7 mouse cellular contexts compared by ENCODE assay signal in genomic region chr4:140258968-140259367, GRCm38 (mm10). TPM values are rescaled to one million over a fixed set of nuclear protein-coding genes. Genes with fewer than 3 reads are reported as not detected.
DNase-seq lines count a peak whose midpoint lies in the region; ATAC-seq lines count a peak whose summit lies in the region.

No protein-coding gene starts in this region.

- H3K4me3 ChIP-seq in heart, embryonic 16.5 days (ENCODE audit: low read length): no peak overlapping the region
- H3K4me3 ChIP-seq in midbrain, embryonic 14.5 days (replicated peaks; ENCODE audit: low read depth, low read length): no peak overlapping the region

- H3K27ac ChIP-seq in heart, embryonic 16.5 days (ENCODE audit: low read length): no peak overlapping the region
- no peak overlapping the region for H3K27ac ChIP-seq in midbrain, embryonic 14.5 days (replicated peaks; ENCODE audit: low read depth, low read length)

- no peaks in the 10 kb centered on the region for H3K27me3 ChIP-seq in heart, embryonic 16.5 days (ENCODE audit: control insufficient read depth, insufficient read depth, low read length)
- no peaks in the 10 kb centered on the region; the same call in 1 of the 2 replicates for H3K27me3 ChIP-seq in midbrain, embryonic 14.5 days (ENCODE audit: control insufficient read depth, insufficient read depth, low read length)

- H3K9me3 ChIP-seq in heart, embryonic 16.5 days (replicated peaks; ENCODE audit: control insufficient read depth, low read length): no peaks in the 10 kb centered on the region; the same call in 1 of the 2 replicates
- H3K9me3 ChIP-seq in midbrain, embryonic 14.5 days (ENCODE audit: control insufficient read depth, low read length): no peaks in the 10 kb centered on the region

- peak; percentile 89 for ATAC-seq in heart, embryonic 16.5 days (replicated peaks; ENCODE audit: extremely low read depth, insufficient read depth, low FRiP score)
- no peak for ATAC-seq in midbrain, embryonic 14.5 days (ENCODE audit: low FRiP score, low TSS enrichment)

- H3K4me2 ChIP-seq in heart, embryonic 16.5 days (ENCODE audit: low read depth, low read length): no peak overlapping the region
- H3K4me2 ChIP-seq in midbrain, embryonic 14.5 days (ENCODE audit: low read length): no peak overlapping the region

- H3K36me3 ChIP-seq in heart, embryonic 16.5 days (ENCODE audit: control insufficient read depth, insufficient read depth): no peaks in the 10 kb centered on the region
- no peaks in the 10 kb centered on the region for H3K36me3 ChIP-seq in midbrain, embryonic 14.5 days (ENCODE audit: control insufficient read depth, insufficient read depth, low read length)

- no peaks in the 10 kb centered on the region for H3K4me1 ChIP-seq in heart, embryonic 16.5 days (ENCODE audit: control insufficient read depth, insufficient read depth, low read length)
- peaks cover 12% of the 10 kb centered on the region; the same call in 1 of the 2 replicates for H3K4me1 ChIP-seq in midbrain, embryonic 14.5 days (ENCODE audit: control insufficient read depth, insufficient read depth, low read length)

- WGBS in heart, embryonic 16.5 days: 9% methylated on average over 6 of the region's 6 CpGs
- WGBS in midbrain, embryonic 14.5 days: 12% methylated on average over 6 of the region's 6 CpGs

- DNase-seq in NIH3T3 (ENCODE audit: low read depth): peak; percentile 62
- peak; percentile 44 to 62 for DNase-seq in adrenal gland, postnatal 36 days
- DNase-seq in kidney, postnatal 10 days: peak; percentile 86
- DNase-seq in midbrain, embryonic 14.5 days: peak; percentile 42
- no peak for DNase-seq in right cerebral cortex, postnatal 36 days (ENCODE audit: low spot score in 2 of 2)
- DNase-seq in right cerebral cortex, adult 18-20 months: no peak

- H3K9ac ChIP-seq in heart, embryonic 16.5 days (ENCODE audit: low read length): no peak overlapping the region
- no peak overlapping the region for H3K9ac ChIP-seq in midbrain, embryonic 14.5 days (replicated peaks; ENCODE audit: low read length)

RNA-seq across cellular contexts. Expression of gene Igsf21, which starts 12.4 kb away (rescaled TPM):
- total RNA-seq in adrenal gland, postnatal 36 days (2021): 1 to 10 TPM; 2.9 to 3.7 TPM
- polyA plus RNA-seq in heart, embryonic 16.5 days (2015; fragmentation: Nextera tagmentation; extraction: Ambion mirVana): 0.10 and 0.20 TPM in 2 replicates
- 64.9 and 77.6 TPM in 2 replicates for polyA plus RNA-seq in midbrain, embryonic 14.5 days (2014; fragmentation: Nextera tagmentation; extraction: Ambion mirVana)

Comparison
In these comparisons a context has a peak if more than half of its experiments do, and no peak if none do; other contexts are left out.
1. DNase-seq: peak in NIH3T3 (single experiment), adrenal gland, postnatal 36 days (2 of 2), kidney, postnatal 10 days (single experiment) and midbrain, embryonic 14.5 days (single experiment); none in right cerebral cortex, postnatal 36 days (0 of 2) and right cerebral cortex, adult 18-20 months (single experiment).
2. RNA of gene Igsf21, which starts 12.4 kb away (polyA plus RNA-seq): 64.9 to 77.6 TPM in midbrain, embryonic 14.5 days; 0.10 to 0.20 TPM in heart, embryonic 16.5 days; every median in the first group is over 10 times any median in the second.